Mouse (Mus musculus) ES-CJ7 (cell line): ENCODE results near the gene Eno3.

Experiments
- DNase-seq: peaks from one replicate; pipeline ENCODE4 v3.0.0; 2011; ENCODE audit warnings: low read depth, low spot score

Eno3 gene

GRCm38 (mm10) chr11:70657573-70657972 is 571 bp downstream of the Eno3 start:
- no peak for DNase-seq

- no peak for DNase-seq
Observed at GRCm38 (mm10) chr11:70657991-70658390, 989 bp downstream of the Eno3 start.

- DNase-seq, result no peak
Observed at GRCm38 (mm10) chr11:70658521-70658920, 1.5 kb downstream of the Eno3 start.

- DNase-seq, result peak; percentile 44
Observed at GRCm38 (mm10) chr11:70658942-70659341, 1.9 kb downstream of the Eno3 start.

- DNase-seq, result no peak
Observed at GRCm38 (mm10) chr11:70660571-70660970, 3.6 kb downstream of the Eno3 start.

GRCm38 (mm10) chr11:70663101-70663500 is 6.1 kb downstream of the Eno3 start:
- DNase-seq, result no peak

GRCm38 (mm10) chr11:70663957-70664356 is 7.0 kb downstream of the Eno3 start:
- no peak for DNase-seq

GRCm38 (mm10) chr11:70664741-70665140 is 7.7 kb downstream of the Eno3 start:
- no peak for DNase-seq

- no peak for DNase-seq
Observed at GRCm38 (mm10) chr11:70666687-70667086, 9.7 kb downstream of the Eno3 start.

GRCm38 (mm10) chr11:70667271-70668150 is 10.5 kb downstream of the Eno3 start:
- DNase-seq, result no peak

- no peak for DNase-seq
Observed at GRCm38 (mm10) chr11:70668335-70668770, 11.4 kb downstream of the Eno3 start.

- peak; percentile 100 for DNase-seq
Observed at GRCm38 (mm10) chr11:70668771-70669505, 11.9 kb downstream of the Eno3 start, which contains the start of gene Spag7. TSS of gene Spag7 (minus strand) at chr11:70669416.

- peak; percentile 94 for DNase-seq
Observed at GRCm38 (mm10) chr11:70669582-70670345, 12.8 kb downstream of the Eno3 start.

GRCm38 (mm10) chr11:70670483-70670882 is 13.5 kb downstream of the Eno3 start:
- DNase-seq, result no peak

- no peak for DNase-seq
Observed at GRCm38 (mm10) chr11:70671333-70672047, 14.5 kb downstream of the Eno3 start.

GRCm38 (mm10) chr11:70674014-70674413 is 17.0 kb downstream of the Eno3 start:
- DNase-seq, result no peak

- no peak for DNase-seq
Observed at GRCm38 (mm10) chr11:70674501-70674900, 17.5 kb downstream of the Eno3 start.

- DNase-seq, result no peak
Observed at GRCm38 (mm10) chr11:70678092-70678491, 21.1 kb downstream of the Eno3 start.

GRCm38 (mm10) chr11:70678576-70678975 is 21.6 kb downstream of the Eno3 start:
- DNase-seq, result no peak

GRCm38 (mm10) chr11:70679361-70679760 is 22.4 kb downstream of the Eno3 start:
- DNase-seq, result no peak

GRCm38 (mm10) chr11:70679894-70680293 is 22.9 kb downstream of the Eno3 start:
- DNase-seq, result no peak
